Mouse (Mus musculus) intestine, postnatal 0 days (tissue): ENCODE measurements around the gene Mmp10. TPM values are rescaled to one million over a fixed set of nuclear protein-coding genes. Genes with fewer than 3 reads are reported as not detected.

Experiments
- ATAC-seq: fragments of 200-750 bp; cut with Nextera tagmentation; 2 replicates; pipeline ENCODE4 v1.8.0; 2017; ENCODE audit warnings: mild to moderate bottlenecking, moderate TSS enrichment, moderate library complexity
- H3K27ac ChIP-seq: fragments of 300-500 bp; sonication (generic); 2 replicates; pipeline ENCODE4 v1.5.1; 2014; ENCODE audit warnings: mild to moderate bottlenecking, low read depth, low read length, moderate library complexity
- H3K27me3 ChIP-seq: fragments of 300-500 bp; sonication (generic); replicated peaks from 2 replicates; pipeline ENCODE4 v1.6.1; 2014; ENCODE audit warnings: low read length, mixed read lengths; ENCODE audit not compliant: control insufficient read depth, insufficient read depth
- H3K36me3 ChIP-seq: fragments of 300-500 bp; sonication (generic); 2 replicates; pipeline ENCODE4 v1.6.1; 2014; ENCODE audit warnings: mild to moderate bottlenecking, moderate library complexity; ENCODE audit not compliant: control insufficient read depth, insufficient read depth
- H3K4me1 ChIP-seq: fragments of 300-500 bp; sonication (generic); replicated peaks from 2 replicates; pipeline ENCODE4 v1.6.1; 2014; ENCODE audit warnings: antibody characterized with exemption, low read length, mixed read lengths; ENCODE audit not compliant: control insufficient read depth, insufficient read depth
- H3K4me2 ChIP-seq: fragments of 300-500 bp; sonication (generic); replicated peaks from 2 replicates; pipeline ENCODE4 v1.6.1; 2014; ENCODE audit warnings: low read depth, mild to moderate bottlenecking, moderate library complexity
- H3K4me3 ChIP-seq: fragments of 300-500 bp; sonication (generic); 2 replicates; pipeline ENCODE4 v1.5.1; 2014; ENCODE audit warnings: low read depth, low read length
- H3K9ac ChIP-seq: fragments of 300-500 bp; sonication (generic); 2 replicates; pipeline ENCODE4 v1.6.1; 2014; ENCODE audit warnings: mild to moderate bottlenecking, low read depth, low read length
- H3K9me3 ChIP-seq: fragments of 300-500 bp; sonication (generic); 2 replicates; pipeline ENCODE4 v1.6.1; 2016; ENCODE audit warnings: mixed run types; ENCODE audit not compliant: control insufficient read depth
- CTCF ChIP-seq: sonication (generic); IDR thresholded peaks from 2 replicates; pipeline ENCODE4 v1.5.1; 2016; ENCODE audit warnings: low read depth, mild to moderate bottlenecking, control low read depth, antibody characterized with exemption, moderate library complexity
- WGBS: fragments of 180-500 bp; shearing (Covaris S2); extraction: QIAGEN DNeasy Blood & Tissue Kit; methylation state at CpG from one replicate; pipeline ENCODE4 v1.1.7; 2014; 5-methylcytosine and 5-hydroxymethylcytosine counted together
- polyA plus RNA-seq: library from polyadenylated mRNA; unstranded; fragments of >200 nt; fragmentation: Nextera tagmentation; extraction: Ambion mirVana; gene quantifications from 2 replicates; pipeline ENCODE4 v1.2.1, GENCODE M21; 2015

Mmp10 gene
- 6.9 and 8.5 TPM in 2 replicates for polyA plus RNA-seq

GRCm38 (mm10) chr9:7502051-7502450 lies at the start of gene Mmp10:
Gene Mmp10, plus strand, starts transcription at chr9:7502352.
- no peak within 1 kb of the TSS for H3K4me3 ChIP-seq
- no peaks in the 10 kb centered on the region for H3K27me3 ChIP-seq
- H3K4me1 ChIP-seq = no peaks in the 10 kb centered on the region
- ATAC-seq = no peak
- no peaks in the 10 kb centered on the region for H3K36me3 ChIP-seq
- 80% methylated on average over 3 of the region's 3 CpGs for WGBS
- TF ChIP-seq CTCF = no peak
- no peak within 1 kb of the TSS for H3K4me2 ChIP-seq
- no peak within 1 kb of the TSS for H3K27ac ChIP-seq
- H3K9ac ChIP-seq = no peak within 1 kb of the TSS
- H3K9me3 ChIP-seq = no peaks in the 10 kb centered on the region

- no peak overlapping the region for H3K4me3 ChIP-seq
- 88% methylated on average over 2 of the region's 2 CpGs for WGBS
- TF ChIP-seq CTCF = no peak
- no peaks in the 10 kb centered on the region for H3K27me3 ChIP-seq
- no peaks in the 10 kb centered on the region for H3K9me3 ChIP-seq
- no peak overlapping the region for H3K9ac ChIP-seq
- no peaks in the 10 kb centered on the region for H3K36me3 ChIP-seq
- no peak overlapping the region for H3K27ac ChIP-seq
- H3K4me2 ChIP-seq = no peak overlapping the region
- no peak for ATAC-seq
- no peaks in the 10 kb centered on the region for H3K4me1 ChIP-seq
Observed at GRCm38 (mm10) chr9:7453302-7453701, 48.9 kb upstream of the Mmp10 start.

GRCm38 (mm10) chr9:7470262-7470661 lies 31.9 kb upstream of the Mmp10 start:
- H3K36me3 ChIP-seq = no peaks in the 10 kb centered on the region
- WGBS = 92% methylated on average over 1 of the region's 1 CpGs
- no peaks in the 10 kb centered on the region for H3K9me3 ChIP-seq
- H3K27me3 ChIP-seq = no peaks in the 10 kb centered on the region
- H3K4me2 ChIP-seq = no peak overlapping the region
- H3K27ac ChIP-seq = no peak overlapping the region
- no peak for TF ChIP-seq CTCF
- no peak overlapping the region for H3K9ac ChIP-seq
- H3K4me3 ChIP-seq = no peak overlapping the region
- no peak for ATAC-seq
- no peaks in the 10 kb centered on the region for H3K4me1 ChIP-seq

GRCm38 (mm10) chr9:7483684-7484394 lies 18.3 kb upstream of the Mmp10 start:
- no peak overlapping the region for H3K27ac ChIP-seq
- 67% methylated on average over 5 of the region's 5 CpGs for WGBS
- no peak for ATAC-seq

GRCm38 (mm10) chr9:7501138-7501537 lies 1.0 kb upstream of the Mmp10 start:
- H3K9me3 ChIP-seq = no peaks in the 10 kb centered on the region
- H3K4me3 ChIP-seq = no peak overlapping the region
- no peaks in the 10 kb centered on the region for H3K27me3 ChIP-seq
- no peak overlapping the region for H3K9ac ChIP-seq
- H3K4me1 ChIP-seq = no peaks in the 10 kb centered on the region
- ATAC-seq = no peak
- no peaks in the 10 kb centered on the region for H3K36me3 ChIP-seq
- H3K27ac ChIP-seq = no peak overlapping the region
- 80% methylated on average over 3 of the region's 3 CpGs for WGBS
- no peak overlapping the region for H3K4me2 ChIP-seq
- TF ChIP-seq CTCF = no peak

More at GRCm38 (mm10) chr9:7483684-7484394, 18.3 kb upstream of the Mmp10 start:
- no peak overlapping the region for H3K9ac ChIP-seq
- TF ChIP-seq CTCF = no peak
- no peaks in the 10 kb centered on the region for H3K9me3 ChIP-seq
- H3K27me3 ChIP-seq = no peaks in the 10 kb centered on the region
- H3K36me3 ChIP-seq = no peaks in the 10 kb centered on the region
- no peak overlapping the region for H3K4me2 ChIP-seq
- no peak overlapping the region for H3K4me3 ChIP-seq
- H3K4me1 ChIP-seq = no peaks in the 10 kb centered on the region

GRCm38 (mm10) chr9:7507321-7507876 lies 5.2 kb downstream of the Mmp10 start:
- Histone ChIP-seq H3K9ac (no peak overlapping the region), H3K4me3 (no peak overlapping the region), H3K27ac (no peak overlapping the region), H3K4me2 (no peak overlapping the region), H3K9me3 (no peaks in the 10 kb centered on the region), H3K27me3 (no peaks in the 10 kb centered on the region), H3K36me3 (no peaks in the 10 kb centered on the region), H3K4me1 (no peaks in the 10 kb centered on the region)
- no peak for TF ChIP-seq CTCF
- 74% methylated on average over 7 of the region's 7 CpGs for WGBS
- no peak for ATAC-seq
